Mouse (Mus musculus) heart, adult 8-10 months (tissue): ENCODE measurements around the gene Eif2b3. TPM values are rescaled to one million over a fixed set of nuclear protein-coding genes. Genes with fewer than 3 reads are reported as not detected.

Source experiments
- total RNA-seq, 4 experiments: library from RNA; stranded (reverse); gene quantifications; 2 replicates each; pipeline ENCODE4 v1.2.4; 2022

Gene Eif2b3
- total RNA-seq, 4 experiments from 2014 or later, result 13.5 to 18.2 (median 15.0) TPM

Other genes starting within 250 kb of the Eif2b3 start
- gene Toe1, start 211.8 kb upstream of the Eif2b3 start, total RNA-seq, result 1 to 10 TPM; 4.2 to 8.2 (median 5.4) TPM
- gene Mutyh, start 211.7 kb upstream of the Eif2b3 start, total RNA-seq, result 1 to 10 TPM in 3 of 4 experiments, under 1 TPM in 1; 0.95 to 1.3 (median 1.1) TPM
- 1 to 10 TPM; 2.9 to 6.1 (median 3.9) TPM for gene Hpdl, start 197.7 kb upstream of the Eif2b3 start, total RNA-seq
- 1 to 10 TPM in 1 of 4 experiments, under 1 TPM in 3; 0.82 to 1.4 (median 0.92) TPM for gene Zswim5, start 142.0 kb upstream of the Eif2b3 start, total RNA-seq
- gene Urod, start 25.0 kb upstream of the Eif2b3 start, total RNA-seq, result 100 to 1,000 TPM in 1 of 4 experiments, 10 to 100 TPM in 3; 85.5 to 108 (median 91.8) TPM
- gene Hectd3, start 24.1 kb upstream of the Eif2b3 start, total RNA-seq, result 10 to 100 TPM; 16.7 to 20.6 (median 17.7) TPM
- 1 to 10 TPM in 1 of 4 experiments, under 1 TPM in 3; 0.44 to 1.0 (median 0.58) TPM for gene Ptch2, start 76.7 kb downstream of the Eif2b3 start, total RNA-seq
- 1 to 10 TPM; 1.8 to 3.5 (median 2.4) TPM for gene Btbd19, start 106.3 kb downstream of the Eif2b3 start, total RNA-seq
- under 1 TPM in 1 of 4 experiments, not detected in 3; 0.40 TPM for gene Tctex1d4, start 107.4 kb downstream of the Eif2b3 start, total RNA-seq
- 1 to 10 TPM; 1.2 to 1.8 (median 1.6) TPM for gene Plk3, start 114.6 kb downstream of the Eif2b3 start, total RNA-seq
- gene Rps8, start 136.8 kb downstream of the Eif2b3 start, total RNA-seq, result 100 to 1,000 TPM; 504 to 617 (median 566) TPM
- under 1 TPM in 2 of 4 experiments, not detected in 2; 0.32 to 0.53 TPM for gene Kif2c, start 163.2 kb downstream of the Eif2b3 start, total RNA-seq
- 10 to 100 TPM; 22.3 to 37.6 (median 30.1) TPM for gene Tmem53, start 232.5 kb downstream of the Eif2b3 start, total RNA-seq
- gene Armh1, start 232.7 kb downstream of the Eif2b3 start, total RNA-seq, result under 1 TPM in 2 of 4 experiments, not detected in 2; 0.22 to 0.35 TPM